Mouse (Mus musculus) stomach, postnatal 0 days (tissue): ENCODE results near the gene Icam2.
A peak's percentile ranks its signal among the peaks of the same experiment; 100 is the strongest.

Source experiments
- CTCF ChIP-seq: IDR thresholded peaks from 2 replicates; pipeline ENCODE4 v1.5.1; 2016; ENCODE audit warnings: antibody characterized with exemption, low read depth, mild to moderate bottlenecking, moderate library complexity
- EP300 ChIP-seq: optimal IDR thresholded peaks from 2 replicates; pipeline ENCODE3; 2016; ENCODE audit warnings: antibody characterized with exemption

DNA sequence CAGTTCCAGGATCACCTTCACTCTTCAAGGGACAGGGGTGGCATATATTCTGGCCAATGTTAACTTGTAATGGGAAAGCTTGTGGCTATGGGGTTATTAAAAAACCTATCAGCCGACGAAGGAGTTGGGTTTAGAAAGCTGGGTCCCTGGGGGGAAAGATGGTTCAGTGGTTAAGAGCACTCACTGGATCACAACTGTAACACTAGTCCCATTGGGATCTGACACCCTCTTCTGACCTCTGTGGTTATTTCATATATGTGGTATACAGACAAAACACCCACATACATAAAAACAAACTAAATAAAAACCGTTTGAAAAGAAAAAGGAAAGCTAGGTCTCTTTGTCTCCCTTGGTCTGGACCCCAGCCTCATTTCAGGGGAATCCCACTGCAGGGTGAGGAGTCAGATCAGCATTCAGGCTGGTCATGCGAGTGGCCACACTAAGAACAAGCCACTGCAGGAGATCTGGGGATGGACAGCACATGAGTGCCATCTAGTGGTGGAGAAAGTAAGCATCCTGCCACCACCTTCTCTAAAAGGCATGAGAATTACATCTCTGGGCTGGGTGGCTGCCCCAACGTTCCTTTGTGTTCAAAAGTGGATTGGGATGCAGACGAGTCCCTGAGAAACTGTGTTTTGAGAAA, 3.8 kb upstream of the Icam2 start:
- TF ChIP-seq CTCF (peak; percentile 98), EP300 (no peak)
